Mouse (Mus musculus) heart, embryonic 10.5 days (tissue): ENCODE results near the gene Fggy. TPM values are rescaled to one million over a fixed set of nuclear protein-coding genes. Genes with fewer than 3 reads are reported as not detected.
A peak's percentile ranks its signal among the peaks of the same experiment; 100 is the strongest.

ENCODE experiments used
- DNase-seq: peaks from one replicate; pipeline ENCODE4 v3.0.0-alpha.2; 2017; ENCODE audit warnings: low spot score
- H3K27ac ChIP-seq: fragments of 300-500 bp; sonication (generic); 2 replicates; pipeline ENCODE4 v1.5.1; 2016; ENCODE audit warnings: mild to moderate bottlenecking
- H3K27me3 ChIP-seq: fragments of 300-500 bp; sonication (generic); 2 replicates; pipeline ENCODE4 v1.6.1; 2016; ENCODE audit warnings: mild to moderate bottlenecking; ENCODE audit not compliant: poor library complexity, insufficient read depth, severe bottlenecking
- H3K36me3 ChIP-seq: fragments of 300-500 bp; sonication (generic); 2 replicates; pipeline ENCODE4 v1.6.1; 2016; ENCODE audit warnings: mild to moderate bottlenecking, moderate library complexity
- H3K4me1 ChIP-seq: fragments of 300-500 bp; sonication (generic); 2 replicates; pipeline ENCODE4 v1.6.1; 2016; ENCODE audit warnings: mild to moderate bottlenecking
- H3K4me3 ChIP-seq: fragments of 300-500 bp; sonication (generic); 2 replicates; pipeline ENCODE4 v1.5.1; 2016; ENCODE audit warnings: mild to moderate bottlenecking, moderate library complexity
- H3K9me3 ChIP-seq: fragments of 300-500 bp; sonication (generic); 2 replicates; pipeline ENCODE4 v1.6.1; 2016; ENCODE audit warnings: mild to moderate bottlenecking, moderate library complexity
- WGBS: fragments of 180-500 bp; shearing (Covaris S2); methylation state at CpG from one replicate; pipeline ENCODE4 v1.1.7; 2016; 5-methylcytosine and 5-hydroxymethylcytosine counted together
- polyA plus RNA-seq: library from polyadenylated mRNA; unstranded; fragments of >200 nt; fragmentation: Nextera tagmentation; extraction: Ambion mirVana; gene quantifications from 2 replicates; pipeline ENCODE4 v1.2.1, GENCODE M21; 2016

Fggy gene
- polyA plus RNA-seq, 1 experiment from 2014 or later = 8.0 TPM

- peaks cover 9% of the 10 kb centered on the region for H3K4me1 ChIP-seq
- no peaks in the 10 kb centered on the region for H3K36me3 ChIP-seq
- no peak overlapping the region for H3K4me3 ChIP-seq
- H3K27ac ChIP-seq = 0 out of 2 replicates have a peak overlapping the region, but pooled peaks have one; percentile 4
- DNase-seq = no peak
- H3K9me3 ChIP-seq = no peaks in the 10 kb centered on the region
- WGBS = 54% methylated on average over 3 of the region's 3 CpGs
- H3K27me3 ChIP-seq = no peaks in the 10 kb centered on the region
Observed at GRCm38 (mm10) chr4:95729142-95729826, 172.0 kb downstream of the Fggy start.

GRCm38 (mm10) chr4:95731110-95731509, 173.8 kb downstream of the Fggy start:
- Histone ChIP-seq H3K27me3 (no peaks in the 10 kb centered on the region), H3K9me3 (no peaks in the 10 kb centered on the region), H3K27ac (no peak overlapping the region), H3K4me1 (peaks cover 9% of the 10 kb centered on the region), H3K4me3 (no peak overlapping the region), H3K36me3 (no peaks in the 10 kb centered on the region)
- WGBS = 83% methylated on average over 2 of the region's 2 CpGs
- DNase-seq = no peak

GRCm38 (mm10) chr4:95733397-95734249, 176.3 kb downstream of the Fggy start:
- H3K27ac ChIP-seq = peak overlapping the region; percentile 29; the same call in 1 of the 2 replicates
- no peaks in the 10 kb centered on the region for H3K36me3 ChIP-seq
- H3K4me3 ChIP-seq = no peak overlapping the region
- WGBS = 33% methylated on average over 6 of the region's 6 CpGs
- no peak for DNase-seq
- H3K27me3 ChIP-seq = no peaks in the 10 kb centered on the region
- H3K4me1 ChIP-seq = peaks cover 17% of the 10 kb centered on the region
- H3K9me3 ChIP-seq = no peaks in the 10 kb centered on the region

- Histone ChIP-seq H3K4me3 (no peak overlapping the region), H3K9me3 (no peaks in the 10 kb centered on the region), H3K4me1 (peaks cover 21% of the 10 kb centered on the region), H3K27ac (no peak overlapping the region), H3K36me3 (no peaks in the 10 kb centered on the region), H3K27me3 (no peaks in the 10 kb centered on the region)
- 78% methylated on average over 4 of the region's 4 CpGs for WGBS
- no peak for DNase-seq
Observed at GRCm38 (mm10) chr4:95735967-95736366, 178.7 kb downstream of the Fggy start.

- Histone ChIP-seq H3K4me3 (no peak overlapping the region), H3K36me3 (no peaks in the 10 kb centered on the region), H3K9me3 (no peaks in the 10 kb centered on the region), H3K27me3 (no peaks in the 10 kb centered on the region), H3K27ac (0 out of 2 replicates have a peak overlapping the region, but pooled peaks have one; percentile 8), H3K4me1 (peaks cover 26% of the 10 kb centered on the region)
- DNase-seq = no peak
- 30% methylated on average over 2 of the region's 2 CpGs for WGBS
Observed at GRCm38 (mm10) chr4:95736674-95737073, 179.4 kb downstream of the Fggy start.

- 33% methylated on average over 5 of the region's 5 CpGs for WGBS
Observed at GRCm38 (mm10) chr4:95738179-95738578, 180.9 kb downstream of the Fggy start.

GRCm38 (mm10) chr4:95738725-95739124, 181.4 kb downstream of the Fggy start:
- no peak overlapping the region for H3K4me3 ChIP-seq
- peak overlapping the region; percentile 62; the same call in 1 of the 2 replicates for H3K27ac ChIP-seq
- DNase-seq = no peak
- WGBS = 62% methylated on average over 4 of the region's 4 CpGs
- H3K36me3 ChIP-seq = no peaks in the 10 kb centered on the region
- peaks cover 31% of the 10 kb centered on the region for H3K4me1 ChIP-seq
- H3K27me3 ChIP-seq = no peaks in the 10 kb centered on the region
- no peaks in the 10 kb centered on the region for H3K9me3 ChIP-seq

More at GRCm38 (mm10) chr4:95738179-95738578, 180.9 kb downstream of the Fggy start:
- Histone ChIP-seq H3K27ac (peak overlapping the region; percentile 62; the same call in 1 of the 2 replicates), H3K36me3 (no peaks in the 10 kb centered on the region), H3K9me3 (no peaks in the 10 kb centered on the region), H3K27me3 (no peaks in the 10 kb centered on the region), H3K4me1 (peaks cover 32% of the 10 kb centered on the region), H3K4me3 (no peak overlapping the region)
- no peak for DNase-seq

- Histone ChIP-seq H3K4me1 (peaks cover 34% of the 10 kb centered on the region), H3K4me3 (no peak overlapping the region), H3K27ac (0 out of 2 replicates have a peak overlapping the region, but pooled peaks have one; percentile 59), H3K27me3 (no peaks in the 10 kb centered on the region), H3K9me3 (no peaks in the 10 kb centered on the region), H3K36me3 (no peaks in the 10 kb centered on the region)
- 24% methylated on average over 7 of the region's 7 CpGs for WGBS
- no peak for DNase-seq
Observed at GRCm38 (mm10) chr4:95741115-95741734, 183.9 kb downstream of the Fggy start.

- no peaks in the 10 kb centered on the region for H3K27me3 ChIP-seq
- H3K4me3 ChIP-seq = no peak overlapping the region
- no peak for DNase-seq
- 33% methylated on average over 4 of the region's 4 CpGs for WGBS
- H3K27ac ChIP-seq = peak overlapping the region; percentile 42; the same call in 1 of the 2 replicates
- peaks cover 36% of the 10 kb centered on the region for H3K4me1 ChIP-seq
- H3K9me3 ChIP-seq = no peaks in the 10 kb centered on the region
- no peaks in the 10 kb centered on the region for H3K36me3 ChIP-seq
Observed at GRCm38 (mm10) chr4:95742986-95743385, 185.7 kb downstream of the Fggy start.

GRCm38 (mm10) chr4:95746954-95747353, 189.6 kb downstream of the Fggy start:
- 92% methylated on average over 6 of the region's 6 CpGs for WGBS
- 0 out of 2 replicates have a peak overlapping the region, but pooled peaks have one; percentile 17 for H3K27ac ChIP-seq
- DNase-seq = no peak

GRCm38 (mm10) chr4:95747415-95748202, 190.3 kb downstream of the Fggy start:
- Histone ChIP-seq H3K27me3 (no peaks in the 10 kb centered on the region), H3K27ac (no peak overlapping the region), H3K4me1 (peaks cover 39% of the 10 kb centered on the region), H3K4me3 (no peak overlapping the region), H3K9me3 (no peaks in the 10 kb centered on the region), H3K36me3 (no peaks in the 10 kb centered on the region)
- DNase-seq = no peak
- WGBS = 84% methylated on average over 12 of the region's 12 CpGs

More at GRCm38 (mm10) chr4:95746954-95747353, 189.6 kb downstream of the Fggy start:
- Histone ChIP-seq H3K4me3 (no peak overlapping the region), H3K36me3 (no peaks in the 10 kb centered on the region), H3K27me3 (no peaks in the 10 kb centered on the region), H3K9me3 (no peaks in the 10 kb centered on the region), H3K4me1 (peaks cover 39% of the 10 kb centered on the region)

- Histone ChIP-seq H3K27ac (peak overlapping the region; percentile 69), H3K4me1 (peaks cover 22% of the 10 kb centered on the region), H3K36me3 (no peaks in the 10 kb centered on the region), H3K4me3 (no peak overlapping the region), H3K9me3 (no peaks in the 10 kb centered on the region), H3K27me3 (no peaks in the 10 kb centered on the region)
- no peak for DNase-seq
- WGBS = 47% methylated on average over 5 of the region's 5 CpGs
Observed at GRCm38 (mm10) chr4:95750186-95750585, 192.9 kb downstream of the Fggy start.
